Mouse (Mus musculus) MEL (cell line): ENCODE measurements at regions not wholly inside any gene's neighbourhood (a gene's known extent, or its start where the extent isn't known, plus 50 kb on each side); places are given as distances from the start of the nearest gene placed in this dataset.

Experiments
- CTCF ChIP-seq, 3 experiments: IDR thresholded peaks in 2 of 3; conservative IDR thresholded peaks in 1 of 3; 2 replicates each; pipeline ENCODE4 v1.5.1; 2011 to 2012; ENCODE audit warnings: low read length in 3 of 3, low read depth in 2 of 3, mild to moderate bottlenecking in 2 of 3, improper control_type of control experiment in 1 of 3, inconsistent platforms in 1 of 3, mixed read lengths in 1 of 3, moderate library complexity in 1 of 3; ENCODE audit not compliant: control insufficient read depth in 1 of 3, insufficient read depth in 1 of 3, poor library complexity in 1 of 3, severe bottlenecking in 1 of 3
- EP300 ChIP-seq, 2 experiments: IDR thresholded peaks; 2 replicates each; pipeline ENCODE4 v1.6.1; 2011; ENCODE audit warnings: improper control_type of control experiment in 2 of 2, low read length in 2 of 2, low read depth in 1 of 2, mild to moderate bottlenecking in 1 of 2
- HCFC1 ChIP-seq: IDR thresholded peaks from 2 replicates; pipeline ENCODE4 v1.6.1; 2012; ENCODE audit warnings: low read depth, mild to moderate bottlenecking, inconsistent platforms, low read length, improper control_type of control experiment, moderate library complexity
- MAFK ChIP-seq: IDR thresholded peaks from 2 replicates; pipeline ENCODE4 v1.6.1; 2011; ENCODE audit warnings: low read depth, mild to moderate bottlenecking, low read length, improper control_type of control experiment, borderline replicate concordance
- MEF2A ChIP-seq: IDR thresholded peaks from 2 replicates; pipeline ENCODE4 v1.6.1; 2014; ENCODE audit warnings: low read depth, mild to moderate bottlenecking, inconsistent platforms, low read length, improper control_type of control experiment; ENCODE audit not compliant: poor library complexity, insufficient replicate concordance, severe bottlenecking; ENCODE audit errors: extremely low read depth
- POLR2A ChIP-seq, 2 experiments: IDR thresholded peaks; 2 replicates each; pipeline ENCODE4 v1.6.1; 2011 to 2012; ENCODE audit warnings: low read length in 2 of 2, mild to moderate bottlenecking in 2 of 2, control low read depth in 1 of 2, improper control_type of control experiment in 1 of 2, low read depth in 1 of 2, moderate library complexity in 1 of 2; ENCODE audit not compliant: control insufficient read depth in 1 of 2, insufficient read depth in 1 of 2, poor library complexity in 1 of 2
- TAL1 ChIP-seq: IDR thresholded peaks from 2 replicates; pipeline ENCODE4 v1.6.1; 2012; ENCODE audit warnings: mild to moderate bottlenecking, inconsistent platforms, low read length, moderate library complexity, mixed read lengths
- USF1 ChIP-seq: IDR thresholded peaks from 2 replicates; pipeline ENCODE4 v1.6.1; 2014; ENCODE audit warnings: low read depth, mild to moderate bottlenecking, inconsistent platforms, low read length, improper control_type of control experiment, moderate library complexity
- ZNF384 ChIP-seq: IDR thresholded peaks from 2 replicates; pipeline ENCODE4 v1.6.1; 2012; ENCODE audit warnings: low read depth, mild to moderate bottlenecking, inconsistent platforms, low read length, improper control_type of control experiment

DNA sequence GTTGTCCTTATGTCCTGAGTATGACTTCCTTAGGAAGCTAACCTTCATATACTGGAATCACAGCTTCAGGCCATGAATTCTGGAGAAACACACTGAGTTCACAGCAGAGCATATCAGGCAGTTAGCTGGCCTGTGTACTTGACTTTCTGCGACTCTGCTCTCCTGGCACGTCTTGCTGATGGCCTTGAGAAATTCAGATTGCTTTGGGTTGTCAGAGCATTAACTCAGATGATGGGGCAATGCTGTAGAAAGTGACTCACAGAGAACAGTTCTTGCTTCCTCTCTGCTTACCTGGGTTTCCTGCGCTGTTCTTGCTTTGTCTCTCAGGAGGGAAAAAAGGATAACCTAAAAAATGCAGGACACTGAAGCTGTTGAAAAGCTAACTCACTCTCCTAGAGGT, 187.3 kb downstream of the Usp46 start:
- TF ChIP-seq POLR2A (IDR thresholded peaks at IDR 0.05; ENCODE audit: control insufficient read depth in 1 of 2, insufficient read depth in 1 of 2, low read depth in 1 of 2, low read length in 2 of 2, poor library complexity in 1 of 2) (no peak), USF1 (no peak), CTCF (IDR thresholded peaks at IDR 0.05 in 2 of 3, conservative IDR thresholded peaks at IDR 0.05 in 1 of 3; ENCODE audit: control insufficient read depth in 1 of 3, insufficient read depth in 1 of 3, low read depth in 2 of 3, low read length in 3 of 3, poor library complexity in 1 of 3, severe bottlenecking in 1 of 3) (no peak), EP300 (IDR thresholded peaks at IDR 0.05; ENCODE audit: low read depth in 1 of 2, low read length in 2 of 2) (no peak), HCFC1 (no peak), MAFK (no peak), MEF2A (no peak), TAL1 (no peak), ZNF384 (no peak)
